Mouse (Mus musculus) heart, postnatal 4 days (tissue): ENCODE measurements at regions not wholly inside any gene's neighbourhood (a gene's known extent, or its start where the extent isn't known, plus 50 kb on each side); places are given as distances from the start of the nearest gene placed in this dataset.

Source experiments
- DNase-seq: peaks from one replicate; pipeline ENCODE4 v3.0.0; 2021

GRCm38 (mm10) chr7:136581896-136582295, 312.5 kb upstream of the Mgmt start:
- DNase-seq = no peak

GRCm38 (mm10) chr7:136584361-136584760, 310.1 kb upstream of the Mgmt start:
- DNase-seq = no peak

GRCm38 (mm10) chr7:136588491-136588890, 305.9 kb upstream of the Mgmt start:
- no peak for DNase-seq

- no peak for DNase-seq
These were observed 303.5 kb upstream of the Mgmt start for GRCm38 (mm10) chr7:136590947-136591346.

GRCm38 (mm10) chr7:136607278-136608120, 286.9 kb upstream of the Mgmt start:
- no peak for DNase-seq

- DNase-seq = peak; percentile 53
These were observed 280.9 kb upstream of the Mgmt start for GRCm38 (mm10) chr7:136613496-136613895.

- no peak for DNase-seq
These were observed 269.9 kb upstream of the Mgmt start for GRCm38 (mm10) chr7:136624496-136624895.

- DNase-seq = peak; percentile 55
These were observed 263.3 kb upstream of the Mgmt start for GRCm38 (mm10) chr7:136631089-136631488.

- no peak for DNase-seq
These were observed 254.3 kb upstream of the Mgmt start for GRCm38 (mm10) chr7:136640160-136640559.

- no peak for DNase-seq
These were observed 253.6 kb upstream of the Mgmt start for GRCm38 (mm10) chr7:136640771-136641170.

GRCm38 (mm10) chr7:136649796-136650195, 244.6 kb upstream of the Mgmt start:
- DNase-seq = no peak

- DNase-seq = no peak
These were observed 234.5 kb upstream of the Mgmt start for GRCm38 (mm10) chr7:136659930-136660329.

GRCm38 (mm10) chr7:136660401-136660800, 234.0 kb upstream of the Mgmt start:
- DNase-seq = no peak

GRCm38 (mm10) chr7:136664424-136665082, 229.9 kb upstream of the Mgmt start:
- DNase-seq = no peak

GRCm38 (mm10) chr7:136665901-136666300, 228.5 kb upstream of the Mgmt start:
- DNase-seq = no peak

GRCm38 (mm10) chr7:136666707-136667106, 227.7 kb upstream of the Mgmt start:
- DNase-seq = no peak

- DNase-seq = no peak
These were observed 223.7 kb upstream of the Mgmt start for GRCm38 (mm10) chr7:136670675-136671074.

GRCm38 (mm10) chr7:136674159-136674558, 220.3 kb upstream of the Mgmt start:
- no peak for DNase-seq

- DNase-seq = no peak
These were observed 219.4 kb upstream of the Mgmt start for GRCm38 (mm10) chr7:136675041-136675440.

- DNase-seq = no peak
These were observed 218.3 kb upstream of the Mgmt start for GRCm38 (mm10) chr7:136676104-136676503.

- no peak for DNase-seq
These were observed 217.3 kb upstream of the Mgmt start for GRCm38 (mm10) chr7:136676987-136677545.

- DNase-seq = peak; percentile 33
These were observed 204.8 kb upstream of the Mgmt start for GRCm38 (mm10) chr7:136689579-136689978.

- peak; percentile 11 for DNase-seq
These were observed 188.2 kb upstream of the Mgmt start for GRCm38 (mm10) chr7:136706246-136706645.
